Mouse (Mus musculus) left cerebral cortex, postnatal 14 days (tissue): ENCODE data around the gene Cd69. TPM values are rescaled to one million over a fixed set of nuclear protein-coding genes. Genes with fewer than 3 reads are reported as not detected.

ENCODE experiments used
- DNase-seq, 2 experiments: peaks; one replicate each; pipeline ENCODE4 v3.0.0; 2021 to 2022; ENCODE audit warnings: low spot score in 2 of 2, mixed read lengths in 1 of 2
- intact Hi-C: fragments of 180-260 bp; cut with DNase I; formaldehyde crosslinking; loops from one replicate; pipeline ENCODE4 v1.15.1; 2025
- total RNA-seq, 2 experiments: library from RNA; stranded (reverse); gene quantifications; 2 replicates each; pipeline ENCODE4 v1.2.3; 2021

The Cd69 gene
- total RNA-seq, 2 experiments from 2014 or later = not detected

- peak; percentile 31 to 41 for DNase-seq
- intact Hi-C loops = loop anchor here (5.0 kb wide), 1 partner anchor 403 kb away; no protein-coding TSS in a partner anchor
These were observed 20.2 kb downstream of the Cd69 start for GRCm38 (mm10) chr6:129254949-129255602.

- intact Hi-C loops = no loop called here
These were observed 20.9 kb downstream of the Cd69 start for GRCm38 (mm10) chr6:129254314-129254713.

GRCm38 (mm10) chr6:129248243-129248642, 27.0 kb downstream of the Cd69 start:
- intact Hi-C loops = no loop called here
- no peak for DNase-seq

More at GRCm38 (mm10) chr6:129254314-129254713, 20.9 kb downstream of the Cd69 start:
- no peak for DNase-seq

GRCm38 (mm10) chr6:129246992-129247391, 28.2 kb downstream of the Cd69 start:
- intact Hi-C loops = no loop called here
- DNase-seq = no peak

- intact Hi-C loops = no loop called here
These were observed 29.4 kb downstream of the Cd69 start for GRCm38 (mm10) chr6:129245793-129246192.

GRCm38 (mm10) chr6:129241907-129242306, 33.3 kb downstream of the Cd69 start:
- DNase-seq = no peak
- intact Hi-C loops = no loop called here

More at GRCm38 (mm10) chr6:129245793-129246192, 29.4 kb downstream of the Cd69 start:
- no peak for DNase-seq

- no peak for DNase-seq
- intact Hi-C loops = no loop called here
These were observed 33.8 kb downstream of the Cd69 start for GRCm38 (mm10) chr6:129241471-129241870.

GRCm38 (mm10) chr6:129239564-129240248, 35.5 kb downstream of the Cd69 start:
- intact Hi-C loops = loop anchor here (5.0 to 10.0 kb wide), 4 partner anchors 57 to 475 kb away; partner anchors contain the start of gene Clec2d
- no peak for DNase-seq

- peak in 1 of 2 experiments; percentile 12 for DNase-seq
- intact Hi-C loops = loop anchor here (5.0 to 10.0 kb wide), 4 partner anchors 56 to 474 kb away; partner anchors contain the start of gene Clec2d
These were observed 36.8 kb downstream of the Cd69 start for GRCm38 (mm10) chr6:129238275-129239038.

GRCm38 (mm10) chr6:129237350-129238274, 37.6 kb downstream of the Cd69 start:
- intact Hi-C loops = loop anchor here (5.0 to 10.0 kb wide), 4 partner anchors 55 to 473 kb away; partner anchors contain the start of gene Clec2d
- peak; percentile 81 to 83 for DNase-seq

- no peak for DNase-seq
- intact Hi-C loops = loop anchor here (5.0 to 10.0 kb wide), 4 partner anchors 54 to 472 kb away; partner anchors contain the start of gene Clec2d
These were observed 38.4 kb downstream of the Cd69 start for GRCm38 (mm10) chr6:129236652-129237342.

- DNase-seq = peak in 1 of 2 experiments; percentile 19
- intact Hi-C loops = loop anchor here (5.0 to 10.0 kb wide), 4 partner anchors 54 to 471 kb away; partner anchors contain the start of gene Clec2d
These were observed 39.3 kb downstream of the Cd69 start for GRCm38 (mm10) chr6:129235855-129236461.

- intact Hi-C loops = loop anchor here (5.0 to 10.0 kb wide), 4 partner anchors 52 to 470 kb away; partner anchors contain the start of gene Clec2d
- no peak for DNase-seq
These were observed 40.5 kb downstream of the Cd69 start for GRCm38 (mm10) chr6:129234456-129235360.

- intact Hi-C loops = loop anchor here (10.0 kb wide), 1 partner anchor 469 kb away; no protein-coding TSS in a partner anchor
- no peak for DNase-seq
These were observed 41.3 kb downstream of the Cd69 start for GRCm38 (mm10) chr6:129233955-129234369.

- no peak for DNase-seq
- intact Hi-C loops = loop anchor here (10.0 kb wide), 1 partner anchor 469 kb away; no protein-coding TSS in a partner anchor
These were observed 41.8 kb downstream of the Cd69 start for GRCm38 (mm10) chr6:129233366-129233954.

- peak in 1 of 2 experiments; percentile 69 for DNase-seq
- intact Hi-C loops = loop anchor here (10.0 kb wide), 1 partner anchor 468 kb away; no protein-coding TSS in a partner anchor
These were observed 42.4 kb downstream of the Cd69 start for GRCm38 (mm10) chr6:129232842-129233205.
